Mouse (Mus musculus) urinary bladder, adult 2 months (tissue): ENCODE data around the gene Nop58. TPM values are rescaled to one million over a fixed set of nuclear protein-coding genes. Genes with fewer than 3 reads are reported as not detected.

Experiments
- polyA plus RNA-seq: library from polyadenylated mRNA; depleted of rRNA; stranded (reverse); fragments of >200 nt; gene quantifications from 2 replicates; pipeline ENCODE4 v1.2.3, GENCODE M21; 2012; rRNA removed

Nop58 gene
- polyA plus RNA-seq, 1 experiment = 51.6 TPM

Other genes starting within 250 kb of the Nop58 start
- gene Fzd7, start 202.5 kb upstream of the Nop58 start, polyA plus RNA-seq = 33.0 and 44.9 TPM in 2 replicates
- 31.4 and 38.5 TPM in 2 replicates for gene Gm973, start 168.7 kb upstream of the Nop58 start, polyA plus RNA-seq
- gene Sumo1, start 14.1 kb upstream of the Nop58 start, polyA plus RNA-seq = 94.2 and 96.4 TPM in 2 replicates
- 15.4 and 20.7 TPM in 2 replicates for gene Bmpr2, start 78.4 kb downstream of the Nop58 start, polyA plus RNA-seq
- gene Fam117b, start 228.0 kb downstream of the Nop58 start, polyA plus RNA-seq = 8.6 and 11.2 TPM in 2 replicates